Mouse (Mus musculus) stomach, postnatal 0 days (tissue): ENCODE measurements at regions not wholly inside any gene's neighbourhood (a gene's known extent, or its start where the extent isn't known, plus 50 kb on each side); places are given as distances from the start of the nearest gene placed in this dataset.
A peak's percentile ranks its signal among the peaks of the same experiment; 100 is the strongest.

Experiments used
- CTCF ChIP-seq: IDR thresholded peaks from 2 replicates; pipeline ENCODE4 v1.5.1; 2016; ENCODE audit warnings: antibody characterized with exemption, low read depth, mild to moderate bottlenecking, moderate library complexity
- EP300 ChIP-seq: optimal IDR thresholded peaks from 2 replicates; pipeline ENCODE3; 2016; ENCODE audit warnings: antibody characterized with exemption

DNA sequence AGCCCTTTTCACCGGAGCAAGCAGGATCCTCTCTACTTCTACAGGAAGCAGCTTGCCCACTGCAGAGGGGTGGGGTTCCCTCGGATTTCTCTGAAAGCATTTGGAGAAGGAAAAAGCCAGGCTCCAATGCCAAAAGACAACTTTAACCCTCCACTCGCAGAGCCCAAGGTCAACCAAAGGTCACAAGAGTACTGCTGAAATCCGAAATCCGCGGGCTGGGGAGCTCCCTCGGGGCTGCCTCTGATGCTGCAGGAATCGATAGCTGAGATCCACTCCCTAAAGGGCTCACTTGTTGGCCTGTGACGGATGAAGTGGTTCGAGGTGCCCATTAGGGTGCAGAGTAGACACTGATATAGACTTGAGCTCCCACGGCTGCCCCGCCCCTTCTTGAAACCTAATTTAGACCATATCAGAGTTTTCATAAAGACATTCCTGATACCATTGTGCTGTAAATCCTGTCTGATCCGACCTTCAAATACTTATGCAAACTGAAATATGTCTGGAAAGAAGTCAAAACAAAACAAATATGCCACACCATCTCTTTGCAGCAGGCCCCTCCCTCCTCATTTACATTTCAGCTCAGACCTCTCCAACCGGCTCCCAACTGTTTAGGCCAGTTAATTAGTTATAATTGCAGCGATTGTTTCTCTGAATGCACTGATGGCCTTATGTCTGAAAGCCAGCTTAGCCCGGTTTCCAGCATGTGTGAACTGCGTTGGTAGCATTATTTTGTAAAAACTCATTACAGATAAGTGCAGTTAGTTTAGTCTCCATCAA, 170.8 kb upstream of the Map3k1 start:
- TF ChIP-seq EP300: no peak
- TF ChIP-seq CTCF: peak; percentile 27
